Mouse (Mus musculus) heart, adult 9 months (tissue): ENCODE data around the gene Stpg2.
"Not testable (repeated sequence)": the region's sequence is repeated elsewhere in the genome, so short reads cannot be mapped to it uniquely, and the experiment has no call there.

Source experiments
- DNase-seq, 2 experiments: peaks; one replicate each; pipeline ENCODE4 v3.0.0; 2022; ENCODE audit warnings: low spot score in 2 of 2

The Stpg2 gene

GRCm38 (mm10) chr3:139419142-139419541 lies 213.6 kb downstream of the Stpg2 start:
- no peak for DNase-seq

DNA sequence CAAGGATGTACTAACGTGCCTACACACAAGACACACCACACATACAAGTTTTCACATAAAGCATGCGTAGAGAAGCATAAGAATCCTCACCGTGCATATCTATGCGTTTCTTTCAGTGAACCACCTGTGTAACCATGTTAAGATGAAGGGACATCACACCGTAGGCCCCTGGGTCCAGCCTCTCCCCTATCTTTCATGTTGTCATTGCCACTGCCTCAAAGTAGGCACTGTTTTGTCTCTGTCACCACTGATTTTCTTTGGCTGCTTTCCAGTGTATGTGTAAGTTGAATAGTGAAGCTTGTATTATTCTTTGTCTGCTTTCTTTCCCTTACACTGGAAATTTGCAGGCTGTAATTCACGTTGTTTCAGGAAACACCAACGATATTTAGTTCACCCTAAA lies 236.7 kb downstream of the Stpg2 start:
- no peak for DNase-seq

DNA sequence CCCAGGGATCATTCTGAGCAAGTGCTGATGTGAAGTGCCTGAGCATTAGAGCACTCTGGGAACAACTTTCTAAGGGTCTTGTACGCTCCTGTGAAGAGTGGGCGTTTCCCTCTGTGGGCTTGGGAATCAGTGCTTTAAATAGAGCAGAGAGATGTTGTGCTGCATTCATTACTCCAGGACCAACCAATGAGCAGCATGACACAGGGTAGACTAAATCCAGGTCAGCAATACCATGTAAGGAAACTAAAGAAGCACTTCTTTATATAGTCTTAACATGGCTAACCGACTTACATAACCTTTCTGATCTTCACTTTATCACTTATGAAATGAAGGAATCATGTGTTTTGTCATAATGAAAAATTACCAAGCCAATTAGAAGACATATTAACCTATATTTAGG lies 290.4 kb downstream of the Stpg2 start:
- DNase-seq = no peak

DNA sequence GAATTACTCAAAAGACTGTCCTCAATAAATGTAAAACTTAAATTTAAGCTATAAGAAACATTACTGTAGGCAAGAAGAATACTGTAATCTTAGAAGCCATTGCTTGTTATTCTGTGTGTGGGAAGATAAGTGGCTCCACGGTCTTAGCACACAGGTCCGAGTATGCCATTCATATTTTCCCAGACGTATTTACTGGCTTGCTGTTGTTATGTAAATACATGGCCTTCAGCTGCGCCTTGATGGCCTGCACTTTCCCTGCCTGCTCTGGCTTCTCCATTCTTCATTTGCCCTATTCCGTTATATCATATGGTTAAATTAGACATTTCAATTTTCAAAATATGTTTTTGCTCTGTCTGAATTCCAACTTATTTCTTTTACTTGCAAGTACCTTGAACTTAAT lies 296.7 kb downstream of the Stpg2 start:
- DNase-seq = no peak

DNA sequence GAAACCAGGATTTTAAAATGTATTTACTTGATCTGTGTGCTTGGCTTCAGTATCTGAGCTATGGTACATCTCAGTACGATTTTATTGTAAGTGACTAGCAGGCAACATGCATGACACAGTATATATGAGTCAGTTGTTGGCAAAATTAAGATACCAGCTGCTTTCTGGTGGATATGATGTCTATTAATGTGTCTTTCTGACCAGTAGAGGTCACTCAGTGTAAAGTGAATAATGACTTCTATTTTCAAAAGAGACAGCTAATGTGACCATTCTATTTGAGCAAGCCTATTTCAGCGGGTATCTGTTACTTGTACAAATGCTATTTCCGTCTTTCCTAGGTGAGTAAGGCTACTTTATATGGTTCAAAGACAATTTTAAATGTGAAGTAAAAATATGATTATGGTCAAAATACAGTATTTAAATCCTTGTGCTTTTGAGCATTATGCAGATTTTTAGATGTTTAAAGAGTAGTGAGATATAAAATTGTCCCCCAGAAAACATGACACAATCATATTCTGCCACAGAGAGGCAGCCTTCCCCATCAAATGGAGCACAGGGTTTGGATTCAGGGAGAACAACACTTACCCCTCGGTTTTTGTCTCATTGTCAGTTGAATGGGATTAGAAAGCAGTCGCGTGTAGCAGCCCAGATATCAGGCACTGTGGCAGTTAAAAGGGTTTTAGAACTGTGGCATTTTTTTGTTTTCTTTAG lies 303.9 kb downstream of the Stpg2 start:
- no peak for DNase-seq

- no peak for DNase-seq
Observed at GRCm38 (mm10) chr3:139578496-139578895, 373.0 kb downstream of the Stpg2 start.

- DNase-seq = no peak
Observed at GRCm38 (mm10) chr3:139581298-139581697, 375.8 kb downstream of the Stpg2 start.

DNA sequence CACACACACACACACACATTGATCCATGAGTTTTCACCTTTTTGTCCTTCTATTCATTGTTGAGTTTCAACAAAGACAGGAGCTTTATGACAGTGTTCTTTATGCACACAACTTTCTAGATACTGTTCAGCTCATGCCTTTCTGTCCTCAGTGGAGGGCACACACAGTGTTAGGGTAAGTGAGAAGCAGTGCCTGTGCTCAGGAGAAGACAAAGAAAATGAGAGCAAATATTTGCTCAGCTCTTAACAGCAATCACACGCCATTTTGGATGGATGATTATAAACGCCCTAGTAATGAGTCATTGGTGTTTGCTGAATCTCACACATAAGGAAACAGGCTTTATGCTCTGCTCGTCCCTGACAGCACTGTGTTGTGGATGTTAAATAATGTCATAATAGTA lies 394.0 kb downstream of the Stpg2 start:
- no peak for DNase-seq

GRCm38 (mm10) chr3:139608267-139608666 lies 402.8 kb downstream of the Stpg2 start:
- not testable (repeated sequence) for DNase-seq

DNA sequence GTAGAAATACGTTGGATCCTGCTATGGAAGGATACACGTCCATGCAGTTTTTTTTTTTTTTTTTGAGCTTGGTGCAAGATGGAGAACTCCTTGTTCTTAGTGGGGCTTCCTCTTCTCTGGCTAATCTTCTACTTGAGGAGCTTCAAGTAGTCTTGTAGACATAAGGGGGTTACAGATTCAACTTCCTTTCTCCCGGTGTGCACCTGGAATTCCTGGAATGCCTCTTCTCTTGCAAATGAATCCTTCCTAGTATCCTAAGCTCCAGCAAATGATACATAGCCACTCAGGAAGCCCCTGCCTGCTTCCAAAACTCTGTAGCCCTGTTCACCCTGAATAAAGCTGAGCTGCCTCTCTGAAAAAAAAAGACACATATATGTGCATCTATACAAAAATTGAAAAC lies 409.1 kb downstream of the Stpg2 start:
- no peak for DNase-seq

GRCm38 (mm10) chr3:139615791-139616190 lies 410.3 kb downstream of the Stpg2 start:
- DNase-seq = no peak

DNA sequence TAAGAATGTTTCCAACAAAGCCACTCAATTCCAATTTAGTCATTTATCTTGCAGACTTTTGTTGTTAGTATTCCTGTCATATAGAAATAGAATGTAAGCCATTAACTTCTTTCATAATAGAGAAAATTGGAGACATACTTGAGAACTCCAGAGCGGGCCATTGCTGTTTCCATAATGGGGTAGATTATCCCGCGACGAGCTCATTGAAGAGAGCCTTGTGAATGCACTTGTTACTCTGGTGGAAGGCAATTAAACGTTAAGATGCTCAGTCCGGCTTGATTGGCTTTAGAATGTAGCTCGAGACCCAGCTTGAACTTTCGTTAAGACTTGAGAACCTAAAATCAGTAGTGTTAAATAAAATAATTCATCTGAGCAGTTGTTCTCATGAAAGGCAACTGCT lies 432.4 kb downstream of the Stpg2 start:
- no peak for DNase-seq

- DNase-seq = no peak
Observed at GRCm38 (mm10) chr3:139651505-139651904, 446.0 kb downstream of the Stpg2 start.

DNA sequence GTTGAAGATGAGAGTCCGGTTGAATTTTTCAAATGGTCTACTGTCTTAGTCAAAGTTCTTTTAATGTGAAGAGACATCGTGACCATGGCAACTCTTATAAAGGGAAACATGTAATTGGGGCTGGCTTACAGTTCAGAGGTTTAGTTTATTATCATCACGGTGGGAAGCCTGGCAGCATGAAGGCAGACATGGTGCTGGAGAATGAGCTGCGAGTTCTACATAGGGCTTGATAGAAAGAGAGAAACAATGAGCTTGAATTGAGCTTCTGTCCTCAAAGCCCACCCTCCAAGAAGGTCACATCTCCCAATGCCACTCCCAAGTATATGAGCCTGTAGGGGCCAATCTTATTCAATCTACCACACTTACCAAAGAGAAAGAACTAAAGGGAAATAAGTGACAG lies 453.9 kb downstream of the Stpg2 start:
- no peak for DNase-seq

DNA sequence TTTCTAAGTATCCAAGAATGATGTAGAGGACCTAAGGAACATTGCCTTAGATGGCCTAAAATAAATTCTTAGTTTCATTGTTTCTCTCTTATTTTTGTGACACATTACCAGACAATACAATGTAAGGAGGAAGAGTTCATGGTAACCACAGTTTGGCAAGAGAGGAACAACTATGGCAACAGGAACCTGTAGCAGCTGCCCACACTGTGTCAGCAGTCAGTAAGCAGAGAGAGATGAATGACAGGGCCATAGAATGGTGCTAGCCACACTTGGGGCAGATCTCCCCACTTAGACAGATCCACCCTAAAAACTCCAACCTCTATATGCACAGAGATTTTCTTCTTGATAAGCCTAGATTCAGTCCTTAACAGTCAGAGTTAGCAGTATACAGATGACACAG lies 456.7 kb downstream of the Stpg2 start:
- DNase-seq = no peak

DNA sequence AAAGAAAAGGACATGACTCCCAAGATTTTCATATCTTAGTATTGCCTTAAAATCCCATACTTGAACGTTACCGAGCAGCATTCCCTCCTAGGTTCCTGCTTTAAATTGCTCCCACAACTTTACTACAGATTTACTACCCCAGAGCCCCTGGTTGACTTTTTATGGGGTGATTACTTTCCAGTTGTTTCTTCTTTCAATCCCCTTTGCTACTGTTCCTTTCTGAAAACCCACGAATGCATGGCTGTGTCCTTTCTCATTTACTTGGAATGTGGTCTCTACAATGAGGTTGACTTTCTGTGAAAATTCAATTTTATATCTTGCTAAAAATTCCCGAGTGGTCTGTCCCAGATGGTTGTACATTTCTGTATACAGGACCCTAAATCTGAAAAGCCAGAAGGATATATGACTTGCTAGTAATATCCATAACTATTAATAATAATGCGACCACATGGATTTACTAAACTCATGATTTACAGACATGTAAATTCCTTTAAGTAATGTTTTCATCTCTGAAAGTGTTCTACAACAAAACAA lies 458.3 kb downstream of the Stpg2 start:
- DNase-seq = no peak

- no peak for DNase-seq
Observed at GRCm38 (mm10) chr3:139665047-139665446, 459.6 kb downstream of the Stpg2 start.

DNA sequence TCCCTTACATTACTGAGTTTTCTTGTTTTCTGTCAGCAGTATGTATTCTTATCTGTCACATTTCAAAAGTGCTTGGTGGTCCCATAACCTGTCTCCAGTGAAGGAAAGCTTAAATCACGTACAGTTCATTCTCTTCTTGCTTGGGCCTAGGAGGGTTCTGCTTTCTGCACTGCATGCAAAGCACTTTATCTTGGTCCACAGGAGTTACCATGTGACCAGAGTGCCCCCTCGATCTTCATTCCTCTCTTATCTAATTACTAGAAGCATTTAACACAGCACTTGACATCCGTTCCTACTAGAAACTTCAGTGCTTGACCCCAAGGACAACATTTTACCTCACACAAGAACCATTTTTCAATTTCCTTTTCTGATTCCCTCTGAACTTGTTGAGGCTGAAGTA lies 470.7 kb downstream of the Stpg2 start:
- no peak for DNase-seq

DNA sequence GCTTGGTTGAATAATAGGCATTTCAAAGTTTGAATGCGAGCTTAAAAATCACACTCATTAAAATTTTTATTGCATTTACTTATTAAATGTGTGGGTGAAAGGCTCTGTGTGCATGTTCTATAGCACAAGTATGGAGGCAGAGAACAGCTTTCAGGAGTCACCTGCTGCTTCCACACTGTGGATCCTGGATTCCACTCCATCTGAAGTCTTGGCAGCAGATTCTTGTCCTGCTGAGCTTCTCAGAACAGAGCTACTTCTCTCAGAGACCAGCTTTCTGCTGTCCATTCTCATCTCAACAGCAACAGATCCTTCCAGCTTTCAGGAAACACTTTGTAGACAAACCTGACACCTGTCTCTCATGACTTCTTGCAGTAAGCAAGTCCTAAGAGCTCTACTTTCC lies 471.2 kb downstream of the Stpg2 start:
- DNase-seq = no peak

- not testable (repeated sequence) for DNase-seq
Observed at GRCm38 (mm10) chr3:139704238-139704637, 498.7 kb downstream of the Stpg2 start.

GRCm38 (mm10) chr3:139707396-139707795 lies 501.9 kb downstream of the Stpg2 start:
- not testable (repeated sequence) for DNase-seq

DNA sequence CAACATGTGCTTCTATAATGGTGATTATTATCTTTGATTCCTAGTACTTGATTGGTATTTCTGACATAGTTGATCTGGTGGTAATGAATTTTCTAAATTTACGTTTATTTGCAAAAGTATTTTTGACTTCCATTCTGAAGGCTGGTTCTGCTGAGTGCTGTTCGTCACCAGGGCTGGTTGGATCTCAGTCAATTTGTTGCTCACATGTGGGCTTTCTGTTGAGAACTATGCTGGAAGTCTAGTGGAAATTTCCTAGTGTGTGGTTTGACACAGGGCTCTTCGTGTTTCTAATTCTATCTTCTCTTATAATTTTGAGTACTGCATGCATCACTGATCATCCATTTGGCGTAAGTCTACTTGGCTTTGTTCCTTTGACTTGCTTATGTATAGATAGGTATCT lies 504.3 kb downstream of the Stpg2 start:
- DNase-seq = no peak

DNA sequence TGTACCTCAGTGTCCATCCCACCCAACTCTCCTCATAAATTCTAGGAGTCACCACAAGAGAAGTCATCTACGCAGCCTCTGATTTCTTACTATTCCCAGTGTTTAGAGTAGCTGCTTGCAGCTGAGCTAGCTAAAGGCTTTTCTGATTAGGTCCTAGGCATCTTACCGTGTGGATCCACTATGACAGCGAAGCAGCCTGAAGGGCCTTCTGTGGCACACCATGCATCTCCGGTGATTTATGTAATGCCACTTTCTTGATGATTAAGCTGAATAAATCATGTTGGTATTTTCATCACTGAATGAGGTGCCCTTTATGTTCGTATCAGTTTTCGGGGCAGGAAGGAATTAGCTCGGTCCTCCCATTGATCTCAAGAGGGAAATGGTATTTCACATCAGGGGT lies 523.3 kb downstream of the Stpg2 start:
- DNase-seq = no peak

DNA sequence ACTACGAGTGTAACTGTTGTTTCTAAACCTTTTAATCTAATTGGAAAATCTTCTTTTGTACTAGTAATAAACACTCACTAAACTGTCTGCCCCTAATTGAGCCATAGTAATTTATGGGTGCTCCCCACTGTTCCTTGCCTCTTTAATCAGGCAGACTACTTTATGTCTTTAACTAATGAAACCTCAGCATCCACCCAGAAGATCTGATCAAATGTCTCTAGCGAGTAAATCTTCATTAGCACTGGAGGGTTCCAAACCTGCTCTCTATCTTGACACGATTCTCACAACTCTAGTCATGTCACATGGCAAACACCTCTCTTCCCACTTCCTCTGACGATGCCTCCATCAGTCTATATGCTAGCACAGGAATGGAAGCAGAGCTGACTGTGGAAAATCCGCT lies 523.8 kb downstream of the Stpg2 start:
- no peak for DNase-seq
